Mouse (Mus musculus) cerebellum, adult 11-12 months (tissue): Measurements from ENCODE around the gene Lpp.
A peak's percentile ranks its signal among the peaks of the same experiment; 100 is the strongest.

Source experiments
- DNase-seq: peaks from one replicate; pipeline ENCODE4 v3.0.0; 2022

Gene Lpp

DNA sequence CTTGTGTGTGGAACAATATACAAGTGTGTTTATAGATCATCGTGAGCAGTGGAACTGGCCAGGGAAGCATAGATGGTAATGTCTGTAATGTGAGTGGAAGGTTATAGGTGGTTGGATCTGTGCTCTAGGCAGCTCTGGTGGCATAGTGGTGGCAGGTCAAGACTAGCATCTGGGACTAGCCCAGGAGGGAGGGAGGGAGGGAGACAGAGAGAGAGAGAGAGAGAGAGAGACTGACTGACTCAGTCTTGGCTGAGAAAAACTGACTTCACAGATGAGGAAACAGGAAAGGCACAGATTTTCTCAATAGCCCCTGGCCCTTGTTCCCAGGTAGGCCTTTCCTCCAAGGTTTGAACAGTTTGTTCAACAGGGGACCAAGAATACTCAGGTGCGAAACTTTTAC is 7.5 kb downstream of the Lpp start:
- no peak for DNase-seq

DNA sequence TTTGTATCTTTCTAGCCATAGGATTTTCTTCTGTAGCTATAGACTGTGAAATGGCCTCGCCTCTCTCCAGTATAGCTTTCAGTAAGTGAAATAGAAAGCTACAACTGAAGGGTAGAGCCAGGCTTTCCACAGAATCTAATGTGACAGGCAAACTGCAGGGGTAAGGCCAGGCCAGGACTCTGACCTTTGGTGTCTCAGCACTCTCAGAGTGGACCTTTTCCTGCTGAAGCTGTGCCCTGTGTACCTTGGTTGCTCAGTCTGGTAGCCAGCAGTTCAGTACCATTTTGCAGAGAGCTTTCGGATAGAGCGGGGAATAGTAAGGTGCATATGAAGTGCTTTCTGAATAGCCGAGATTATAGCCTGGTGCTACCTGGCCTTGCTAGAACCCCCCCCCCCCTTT is 9.5 kb downstream of the Lpp start:
- no peak for DNase-seq

DNA sequence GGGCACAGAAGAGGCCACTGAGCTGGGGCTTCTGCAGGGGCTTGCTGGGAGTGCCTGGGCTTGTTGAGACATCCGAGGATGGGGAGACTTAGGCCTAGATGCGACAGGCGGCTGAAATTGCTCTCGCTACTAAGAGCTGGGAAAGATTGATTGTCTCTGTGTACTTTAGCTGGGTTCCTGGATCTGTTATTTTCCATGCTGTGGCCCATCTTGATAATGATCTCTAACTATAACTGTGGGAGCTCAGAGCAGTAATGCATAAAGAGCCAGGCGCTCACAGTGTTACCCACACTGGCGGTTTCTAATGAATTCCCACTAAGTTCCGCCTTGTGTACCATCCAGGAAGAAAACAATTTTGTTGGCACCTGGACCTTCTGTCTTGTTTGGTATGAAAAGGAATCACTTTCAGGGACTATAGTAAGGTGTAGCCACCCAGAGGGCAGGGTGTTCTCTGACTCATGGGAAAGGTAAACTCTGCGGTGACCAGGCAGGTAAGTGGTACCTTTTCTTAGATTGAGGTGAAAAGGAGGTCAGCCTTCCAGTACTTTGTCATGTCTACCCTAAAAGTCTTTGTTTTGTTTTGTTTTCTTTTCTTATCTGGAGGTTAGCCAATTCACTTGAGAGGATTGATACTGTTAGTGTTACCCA is 10.6 kb downstream of the Lpp start:
- DNase-seq, result no peak

DNA sequence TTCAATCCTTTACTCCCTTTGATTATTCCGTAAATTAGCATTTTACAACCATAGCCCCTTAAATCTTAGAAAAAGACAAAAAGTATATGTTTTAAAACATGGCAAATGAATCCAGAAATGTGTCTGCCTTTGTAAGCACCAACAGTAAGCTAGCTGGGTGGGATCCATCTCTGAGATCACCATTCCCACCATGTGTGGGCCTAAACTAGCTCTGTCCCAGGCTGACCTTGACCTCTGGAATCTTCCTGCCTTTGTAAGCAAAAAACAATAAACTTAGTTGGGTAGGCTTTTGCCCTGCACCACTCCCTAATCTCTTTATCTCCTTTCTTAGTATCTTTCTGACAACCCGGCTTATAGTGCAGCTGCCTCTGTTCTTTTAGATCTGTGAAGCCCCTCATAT is 13.2 kb downstream of the Lpp start:
- DNase-seq, result no peak

DNA sequence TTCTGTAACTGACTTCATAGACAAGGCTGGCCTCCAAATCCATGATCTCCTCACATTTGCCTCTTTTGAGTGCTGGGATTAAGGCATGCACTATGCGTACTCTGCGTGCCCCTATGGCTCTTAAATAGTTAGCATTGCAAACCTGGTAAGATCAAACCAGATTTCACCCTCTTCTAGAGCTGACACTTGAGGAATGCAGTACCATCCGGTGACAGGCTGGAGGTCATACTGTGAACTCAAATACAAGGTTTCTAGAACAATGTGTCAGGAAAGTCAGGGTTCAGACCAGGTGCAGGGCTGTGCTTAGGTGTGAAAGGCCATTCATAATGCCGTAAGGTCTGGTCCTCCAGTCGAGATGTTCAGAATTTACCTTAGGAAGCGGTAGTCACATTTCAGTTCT is 18.0 kb downstream of the Lpp start:
- DNase-seq, result no peak

DNA sequence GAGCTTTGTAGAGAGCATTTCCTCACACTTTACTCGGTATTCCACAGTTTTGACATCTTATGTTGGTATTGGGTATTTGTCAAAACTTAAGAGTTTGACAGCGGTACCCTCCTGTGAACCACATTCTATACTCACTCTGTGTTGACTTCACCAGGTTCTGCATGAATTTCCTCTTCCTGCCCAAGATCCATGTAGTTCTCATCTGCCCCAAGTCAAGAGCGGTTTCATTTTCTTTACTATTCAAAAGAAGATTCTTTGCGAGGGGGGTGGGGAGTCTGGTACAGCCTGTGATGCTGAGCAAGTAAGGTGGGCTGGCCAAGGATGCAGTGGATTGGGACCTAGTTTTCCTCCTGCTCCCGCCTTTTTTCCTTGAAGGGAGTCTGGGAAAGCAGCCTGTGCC is 18.9 kb downstream of the Lpp start:
- DNase-seq, result no peak

DNA sequence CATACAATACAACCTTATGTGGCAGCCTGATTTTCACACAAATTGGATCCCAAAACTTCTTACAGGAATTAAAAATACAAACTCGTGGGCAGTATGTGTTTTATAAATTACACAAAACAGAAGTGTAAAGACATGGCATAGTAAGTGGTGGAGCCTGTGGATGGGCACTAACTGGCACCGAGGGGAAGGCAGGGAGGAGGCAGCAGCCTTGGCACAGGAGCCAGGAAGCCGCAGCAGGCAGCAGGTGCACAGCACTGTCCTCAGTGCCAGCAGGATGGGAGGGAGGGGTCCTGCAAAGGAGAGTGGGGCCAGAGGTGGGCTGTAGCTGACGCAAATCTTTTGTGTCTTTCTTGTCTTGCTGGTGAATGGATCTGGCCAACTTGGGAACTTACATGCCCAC is 19.8 kb downstream of the Lpp start:
- peak; percentile 83 for DNase-seq

DNA sequence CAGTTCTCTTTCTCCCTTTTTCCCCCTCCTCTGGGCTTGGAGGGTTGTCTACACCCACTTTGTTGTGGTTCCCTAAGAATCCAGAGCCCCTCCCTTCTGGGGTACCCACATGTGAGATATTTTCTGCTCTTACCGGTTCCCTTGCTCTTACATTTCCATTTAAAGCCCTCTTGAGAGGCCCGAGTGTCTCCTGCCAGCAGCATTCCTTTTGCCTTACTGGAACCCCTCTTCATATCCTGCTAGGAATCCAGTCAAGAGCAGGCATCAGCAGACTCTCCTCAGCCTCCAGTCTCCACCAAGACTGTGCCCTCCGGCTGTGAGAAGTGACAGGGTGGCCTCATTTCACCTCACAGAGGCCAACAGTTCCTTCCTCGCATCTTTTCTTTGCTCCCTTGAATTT is 24.7 kb downstream of the Lpp start:
- no peak for DNase-seq

DNA sequence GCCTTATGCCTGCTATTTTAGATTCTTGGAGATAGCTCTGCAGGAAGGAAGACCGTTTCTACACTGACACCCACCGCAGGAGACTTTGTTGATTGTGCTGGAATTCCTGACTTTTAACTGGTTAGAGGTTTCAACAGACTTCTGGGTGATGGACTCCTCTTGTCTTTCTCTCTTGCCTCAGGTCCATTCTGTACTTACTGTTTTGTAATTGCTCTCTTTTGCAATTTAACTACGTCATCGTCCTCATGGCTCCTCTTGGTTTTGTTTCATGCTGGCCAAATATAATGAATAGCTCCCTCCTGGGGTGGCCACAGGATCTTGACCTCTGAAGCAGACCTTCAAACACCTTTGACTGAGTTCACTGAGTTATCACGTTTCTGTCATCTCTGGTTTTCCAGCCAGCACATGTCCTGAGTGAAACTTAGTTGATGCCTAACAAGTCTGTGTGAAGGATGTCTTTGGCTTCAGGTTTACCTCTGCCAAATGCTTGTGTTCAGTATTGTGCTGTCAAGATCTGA is 27.4 kb downstream of the Lpp start:
- no peak for DNase-seq

DNA sequence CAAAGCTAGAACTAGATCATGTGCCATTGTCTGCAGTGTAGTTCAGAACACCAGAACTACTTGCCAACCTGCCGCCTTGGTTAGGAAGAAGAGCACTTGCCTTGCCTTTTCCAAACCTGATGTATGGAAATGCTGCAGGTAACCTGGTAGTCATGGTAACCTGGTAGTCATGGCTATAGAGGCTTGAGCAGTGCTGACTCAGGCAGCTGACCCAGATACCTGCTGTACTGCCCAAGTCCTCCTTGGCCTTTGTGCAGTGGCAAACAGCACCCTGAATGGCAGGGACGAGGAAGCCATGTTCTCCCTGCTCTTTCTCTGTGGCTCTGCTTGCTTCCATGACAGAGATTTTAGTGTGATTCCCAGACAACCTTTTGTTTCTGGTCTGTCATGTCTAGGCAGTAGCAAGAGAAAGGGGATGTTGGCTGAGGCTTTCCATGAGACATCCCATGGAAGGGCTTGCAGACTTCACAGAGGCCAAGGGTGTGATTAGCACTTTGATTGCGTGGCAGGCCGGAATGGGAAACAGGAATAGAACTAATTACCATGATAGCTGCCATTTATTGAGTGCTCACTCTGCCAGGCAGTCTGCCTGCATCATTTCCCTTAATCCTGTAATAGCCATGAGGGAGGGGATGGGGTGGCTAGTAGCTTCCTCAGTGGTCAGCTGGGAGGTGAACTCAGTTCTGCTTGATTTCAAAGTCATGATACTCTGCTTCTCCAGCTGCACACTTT is 28.5 kb downstream of the Lpp start:
- no peak for DNase-seq

DNA sequence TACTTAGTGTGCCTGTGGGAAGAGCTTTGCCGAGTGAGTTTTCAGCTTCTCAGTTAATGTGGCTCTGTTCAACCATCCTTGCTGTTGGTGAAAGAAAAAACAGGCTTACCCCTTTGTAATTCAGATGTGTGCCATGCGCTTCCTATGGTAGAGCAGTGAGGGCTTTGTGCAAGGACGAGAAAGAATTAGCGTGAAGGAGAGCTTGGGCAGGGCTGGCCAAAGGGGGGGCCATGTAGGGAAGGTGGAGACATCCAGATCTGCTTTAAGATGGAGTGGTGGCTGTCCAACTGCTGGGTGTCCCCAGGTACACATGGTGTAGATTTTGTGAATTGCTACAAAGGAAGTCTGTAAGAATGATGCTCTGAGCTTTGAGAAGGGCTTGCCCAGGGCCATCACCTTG is 29.9 kb downstream of the Lpp start:
- DNase-seq, result no peak

DNA sequence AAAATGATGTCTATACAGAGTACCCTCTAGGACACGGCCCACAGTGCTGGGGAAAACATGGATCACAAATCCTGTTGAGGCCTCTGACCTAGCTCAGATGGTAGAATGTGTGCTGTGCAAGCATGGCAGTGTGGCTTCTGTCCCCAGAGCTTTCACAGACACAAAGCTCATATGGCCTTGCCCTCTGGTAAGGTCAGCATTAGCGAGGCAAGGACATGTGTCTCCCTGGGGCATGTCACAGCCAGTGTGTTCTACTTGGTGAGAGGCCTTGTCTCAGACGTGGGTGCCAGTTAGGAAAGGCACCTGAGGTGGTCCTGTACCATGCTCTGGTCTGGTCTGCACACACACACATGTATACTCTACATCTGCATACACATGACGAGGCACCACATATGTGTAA is 30.4 kb downstream of the Lpp start:
- DNase-seq, result no peak

DNA sequence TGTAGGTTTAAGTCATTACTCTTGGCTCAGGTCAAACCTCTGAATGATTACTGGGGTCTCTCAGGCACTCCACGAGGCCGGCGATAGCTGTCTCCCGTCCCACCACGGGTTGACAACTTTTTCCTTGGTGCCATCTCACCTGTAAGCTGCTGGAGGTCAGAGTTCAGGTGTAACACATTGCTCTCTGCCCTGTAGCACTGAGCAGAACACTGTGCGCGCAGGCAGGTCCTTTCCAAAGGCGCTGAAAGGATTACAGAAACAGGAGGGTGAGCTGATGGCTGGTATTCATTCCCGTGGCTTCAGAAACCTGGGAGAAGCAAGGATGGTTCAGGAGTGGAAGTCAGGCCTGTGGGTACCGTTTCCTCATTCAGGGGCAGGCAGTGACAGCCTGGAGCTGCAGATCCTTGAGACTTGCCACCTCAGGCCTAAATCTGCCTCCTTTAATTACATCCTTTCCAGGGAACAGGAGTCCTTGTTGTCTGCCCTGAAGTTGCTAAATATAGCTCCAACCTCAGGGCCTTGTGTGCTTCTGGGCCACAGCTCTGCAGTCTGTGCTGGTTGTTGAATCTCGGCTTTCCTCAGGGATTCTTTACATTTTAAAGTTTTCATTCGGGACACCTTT is 31.2 kb downstream of the Lpp start:
- DNase-seq, result no peak

DNA sequence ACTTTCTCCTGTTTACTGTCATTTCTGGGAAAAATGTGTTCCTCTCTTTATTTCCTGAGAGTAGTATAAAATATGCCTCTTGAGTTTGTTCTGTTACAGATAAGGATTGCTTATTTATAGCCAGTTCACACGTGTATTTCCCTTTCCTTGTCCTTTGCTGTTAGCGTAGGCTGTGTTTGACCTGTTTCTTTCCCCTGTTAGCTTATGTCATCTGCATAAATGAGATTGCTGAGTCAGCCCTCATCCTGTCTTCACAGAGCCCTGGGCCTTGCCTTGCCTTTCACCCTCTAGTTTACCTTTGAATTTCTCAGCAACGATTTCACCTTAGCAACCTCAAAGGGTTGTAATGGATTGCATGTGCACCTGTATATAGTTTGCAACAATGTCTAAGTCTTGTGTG is 32.5 kb downstream of the Lpp start:
- DNase-seq, result no peak

DNA sequence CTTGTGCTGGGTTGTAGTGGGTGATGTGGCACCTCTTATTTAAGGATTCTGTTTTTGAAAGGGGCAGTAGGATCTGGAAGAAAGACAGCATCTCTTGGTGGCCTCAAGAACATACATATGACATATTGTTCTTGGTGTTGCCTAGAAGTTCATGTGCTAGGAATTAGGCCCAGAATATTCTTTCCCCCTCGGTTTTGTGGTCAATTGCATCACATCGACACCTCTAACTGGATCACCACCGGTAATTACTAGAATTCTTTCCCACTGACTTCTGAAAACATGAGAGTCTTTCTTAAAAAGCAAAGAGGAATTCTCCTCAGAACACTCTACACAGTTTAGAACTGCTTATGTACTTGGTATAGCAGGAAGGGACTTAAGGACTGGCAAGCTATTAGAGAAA is 34.3 kb downstream of the Lpp start:
- DNase-seq, result no peak

DNA sequence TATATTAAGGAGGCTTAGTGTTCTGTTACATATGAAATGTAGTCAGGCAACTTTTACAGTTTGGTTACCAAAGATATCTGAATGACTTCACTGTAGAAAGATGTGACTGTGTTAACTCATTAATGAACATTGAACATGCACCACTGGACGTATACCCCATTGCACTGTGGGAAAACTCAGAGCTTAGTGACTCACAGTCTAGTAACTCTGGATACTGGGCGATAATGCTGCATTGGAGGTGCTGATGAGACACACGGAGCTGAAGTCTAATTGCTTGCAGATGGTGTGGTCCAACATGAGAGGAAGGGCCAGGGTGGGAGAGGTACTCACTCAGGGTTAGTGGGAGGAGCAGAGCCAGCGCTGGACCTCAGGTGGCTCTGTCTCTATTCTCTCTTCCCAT is 34.7 kb downstream of the Lpp start:
- no peak for DNase-seq

DNA sequence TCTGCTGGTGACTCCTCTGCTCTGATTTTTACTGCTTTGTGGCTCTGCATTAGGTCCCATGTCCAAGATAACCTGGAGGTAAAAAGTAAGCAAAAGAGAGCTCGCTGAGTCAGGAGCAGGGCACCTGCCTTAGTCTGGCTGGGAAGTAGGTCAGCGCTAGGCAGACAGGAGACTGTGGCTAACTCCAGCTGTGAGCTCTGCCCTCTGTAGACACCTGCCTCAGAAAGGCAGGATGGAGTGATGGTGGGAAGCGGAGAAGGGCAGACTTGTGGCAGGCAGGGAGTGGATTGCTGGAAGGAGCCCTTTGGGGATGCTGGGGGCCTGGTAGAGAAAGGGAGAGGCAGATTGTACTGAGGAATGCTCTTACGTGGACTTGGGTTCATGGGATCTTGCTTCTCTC is 35.4 kb downstream of the Lpp start:
- DNase-seq, result peak; percentile 62

DNA sequence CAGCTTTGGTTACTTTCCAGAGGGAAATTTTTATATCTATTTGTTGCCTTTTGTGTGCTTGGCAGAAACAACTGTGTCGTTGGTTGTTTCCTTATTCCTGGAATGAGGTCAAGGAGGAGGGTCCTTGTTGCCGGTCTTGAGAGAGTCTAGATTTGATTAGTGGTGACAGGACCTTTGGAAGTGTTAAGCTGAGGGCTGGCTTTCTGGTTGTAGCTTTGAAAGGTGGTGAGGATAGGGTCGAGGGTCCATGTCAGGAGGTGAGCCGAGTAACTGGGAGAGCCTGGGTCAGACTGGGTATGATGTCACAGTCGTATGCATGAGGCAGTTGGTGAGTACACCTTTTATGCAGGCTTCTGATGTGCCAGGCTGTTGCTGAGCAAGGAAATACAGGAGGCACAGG is 36.4 kb downstream of the Lpp start:
- no peak for DNase-seq

DNA sequence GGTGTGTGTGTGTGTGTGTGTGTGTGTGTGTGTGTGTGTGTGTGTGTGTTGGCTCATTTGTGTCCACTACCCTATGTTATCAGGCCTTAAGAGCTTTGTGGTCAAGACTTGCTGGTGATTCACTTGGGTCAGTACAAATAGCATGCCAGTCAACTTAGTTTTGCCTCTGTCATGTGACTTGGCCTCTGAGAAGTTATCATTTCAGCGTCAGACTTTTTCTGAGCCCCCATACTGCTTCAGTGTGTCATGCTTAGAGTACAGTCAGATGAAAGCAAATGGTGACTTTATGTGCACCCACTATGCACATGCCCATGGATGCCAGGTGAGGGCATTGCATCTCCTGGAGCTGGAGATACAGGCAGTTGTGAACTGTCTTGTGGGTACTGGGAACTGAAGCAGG is 38.5 kb downstream of the Lpp start:
- no peak for DNase-seq

DNA sequence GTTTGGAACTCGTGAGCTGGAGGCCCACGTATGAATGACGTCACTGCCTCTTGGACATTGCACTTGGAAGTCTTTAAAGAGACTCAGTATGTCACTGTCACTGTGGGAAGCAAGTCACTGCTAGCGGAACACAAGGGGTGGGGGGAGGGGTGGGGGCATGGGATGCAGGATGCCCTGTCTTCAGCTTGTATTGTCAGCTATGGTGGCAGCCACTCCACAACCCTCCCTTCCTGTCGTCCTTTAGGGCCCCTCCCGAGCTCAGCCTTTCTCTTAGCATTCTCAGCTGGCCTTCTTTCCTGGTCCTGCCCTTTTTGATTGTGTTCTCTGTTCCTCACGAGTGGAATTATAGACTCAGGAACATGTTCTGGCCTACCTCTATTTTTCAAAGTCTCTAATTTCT is 40.3 kb downstream of the Lpp start:
- DNase-seq, result no peak

DNA sequence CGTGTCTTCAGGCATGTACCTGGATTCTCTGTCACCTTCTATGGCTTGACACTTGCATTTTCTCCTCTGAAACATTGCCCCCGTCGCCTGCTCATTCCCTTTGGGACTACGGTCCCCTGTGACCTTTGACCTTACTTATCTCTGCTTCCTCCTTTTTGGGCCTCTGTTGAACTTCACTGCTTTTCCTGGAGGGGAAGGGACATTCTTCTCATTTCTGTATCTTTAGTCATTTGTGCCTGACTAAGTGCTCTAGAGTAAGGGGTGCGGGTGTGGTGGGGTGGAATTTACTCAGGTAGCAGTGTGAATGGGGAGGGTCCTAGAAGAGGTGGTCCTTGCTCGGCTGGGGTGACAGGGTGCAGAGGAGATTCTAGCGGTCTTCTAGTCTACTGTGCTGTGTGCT is 40.7 kb downstream of the Lpp start:
- DNase-seq, result no peak

DNA sequence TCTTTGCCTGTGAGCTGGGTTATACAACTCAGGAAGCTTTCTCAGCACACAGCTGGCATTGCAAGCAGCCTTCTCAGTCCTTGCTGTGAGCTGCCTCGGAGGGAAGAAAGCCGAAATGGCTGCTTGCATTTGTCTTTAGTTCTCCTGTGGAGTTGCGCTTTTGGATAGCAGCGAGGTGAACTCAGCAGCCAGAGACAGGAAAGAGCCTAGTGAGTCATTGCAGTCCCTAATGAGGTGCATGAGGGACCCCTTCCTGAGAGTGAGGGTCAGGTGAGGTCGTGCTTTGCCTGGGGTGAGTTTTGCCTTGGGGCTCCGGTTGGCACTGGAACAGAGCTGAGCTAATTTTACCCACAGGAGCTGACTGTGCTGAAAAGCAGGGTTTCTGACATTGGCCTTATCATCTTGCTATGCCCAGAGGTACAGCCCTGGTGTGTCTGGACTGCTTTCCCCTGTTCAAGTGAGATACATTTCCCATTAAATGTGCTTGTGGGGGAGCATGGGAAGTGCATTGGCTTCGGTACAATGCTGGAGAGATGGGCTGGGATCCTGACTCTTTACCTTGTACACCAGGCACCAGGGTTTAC is 41.3 kb downstream of the Lpp start:
- DNase-seq, result peak; percentile 66

DNA sequence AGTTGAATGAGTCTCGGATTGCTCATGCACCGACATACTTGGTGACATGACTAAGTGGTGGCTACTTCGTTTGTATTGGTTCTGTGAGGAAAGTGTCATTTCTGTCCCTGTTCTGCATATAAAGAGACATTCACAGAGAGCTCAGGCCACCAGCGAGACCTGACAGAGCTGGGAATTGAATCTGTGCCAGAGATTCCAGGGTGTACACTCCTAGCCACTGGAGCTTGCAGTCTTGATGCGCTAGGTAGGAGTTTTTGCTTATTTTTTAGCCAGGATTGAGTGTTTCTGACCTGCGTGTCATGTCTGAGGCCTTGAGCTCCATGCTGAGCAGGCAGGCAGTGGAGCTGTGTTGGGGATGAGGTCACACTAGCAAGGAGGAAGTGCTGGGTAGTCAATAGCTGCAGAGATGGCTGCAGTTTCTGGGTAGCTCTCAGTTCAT is 41.8 kb downstream of the Lpp start:
- peak; percentile 60 for DNase-seq

DNA sequence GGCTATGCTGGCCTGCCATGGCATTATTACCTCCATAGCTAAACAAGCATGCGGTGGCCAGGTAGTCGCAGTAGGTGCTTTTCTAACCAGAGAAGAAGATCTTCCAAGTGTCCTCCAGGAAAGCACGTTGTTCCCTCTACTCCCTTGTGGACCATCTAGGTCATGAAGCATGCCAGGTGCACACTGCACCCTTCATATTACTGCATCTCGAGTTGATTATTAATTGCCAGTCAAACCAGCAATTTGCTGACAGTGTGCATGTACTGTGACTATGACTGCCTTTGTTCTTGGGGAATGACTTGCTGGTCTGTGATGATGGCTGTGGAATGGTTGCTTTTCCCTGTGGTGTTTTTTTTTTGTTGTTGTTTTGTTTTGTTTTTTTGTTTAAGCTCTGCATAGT is 45.1 kb downstream of the Lpp start:
- DNase-seq, result no peak
